Mouse (Mus musculus): ENCODE measurements around the gene Ahnak2. TPM values are rescaled to one million over a fixed set of nuclear protein-coding genes. Genes with fewer than 3 reads are reported as not detected.

The Ahnak2 gene
- polyA plus RNA-seq, 1 experiment, result 4.0 TPM

DNA sequence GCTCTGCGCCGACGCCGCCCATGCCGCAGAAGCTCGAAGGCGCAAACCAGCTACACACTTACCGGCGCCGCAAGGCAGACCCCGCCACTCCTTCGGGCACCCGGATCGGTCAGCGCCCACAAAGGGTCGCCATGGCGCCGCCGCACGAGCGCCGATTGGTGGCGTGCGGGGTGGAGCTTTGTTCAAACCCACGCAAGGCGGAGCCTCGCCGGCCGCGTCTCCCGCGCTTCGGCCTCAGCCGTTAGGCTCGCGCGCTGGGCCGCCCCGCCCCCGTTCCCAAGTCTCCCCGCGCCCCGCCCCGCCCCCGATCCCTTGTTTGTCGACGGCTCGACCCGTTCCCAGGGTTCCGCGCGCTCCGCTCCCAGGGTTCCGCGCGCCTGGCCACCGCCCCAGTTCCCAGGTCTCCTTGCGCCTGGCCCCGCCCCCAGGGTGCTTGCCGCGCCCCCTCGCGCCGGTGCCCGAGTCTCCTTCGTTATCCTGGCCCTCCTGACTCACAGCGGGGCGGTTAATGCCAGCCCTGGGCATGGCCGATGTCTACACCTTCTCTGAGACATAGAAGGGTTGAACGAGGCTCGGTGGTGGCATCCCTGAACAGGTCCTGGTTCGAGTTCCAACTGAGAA lies 26.9 kb upstream of the Ahnak2 start, which contains the start of gene Cdca4:
TSS of gene Cdca4 (minus strand) at position 180 of the 621 bp plus-strand sequence.
- under 1% methylated on average over 71 of the region's 72 CpGs for WGBS
- TF ChIP-seq CTCF (IDR thresholded peaks at IDR 0.05; ENCODE audit: borderline replicate concordance, control insufficient read depth, extremely low read depth, insufficient read depth, low read length, poor library complexity) (peak; percentile 36; the same call in 1 of the 2 replicates), POLR2A (IDR thresholded peaks at IDR 0.05; ENCODE audit: control insufficient read depth, extremely low read depth, insufficient read depth, low read length, poor library complexity) (peak; percentile 88)
- Histone ChIP-seq H3K4me1 (replicated peaks; ENCODE audit: control insufficient read depth, insufficient read depth, low read length) (peaks cover 21% of the 10 kb centered on the region), H3K27ac (ENCODE audit: control insufficient read depth, insufficient read depth, low read length) (peak within 1 kb of the TSS; percentile 55), H3K36me3 (ENCODE audit: control insufficient read depth, insufficient read depth, low read length) (peaks cover 5% of the 10 kb centered on the region; the same call in 1 of the 2 replicates), H3K4me3 (ENCODE audit: control insufficient read depth, insufficient read depth, low read length) (peak within 1 kb of the TSS; percentile 65), H3K27me3 (ENCODE audit: control insufficient read depth, insufficient read depth, low read length) (no peaks in the 10 kb centered on the region)
- DNase-seq, result peak; percentile 98

DNA sequence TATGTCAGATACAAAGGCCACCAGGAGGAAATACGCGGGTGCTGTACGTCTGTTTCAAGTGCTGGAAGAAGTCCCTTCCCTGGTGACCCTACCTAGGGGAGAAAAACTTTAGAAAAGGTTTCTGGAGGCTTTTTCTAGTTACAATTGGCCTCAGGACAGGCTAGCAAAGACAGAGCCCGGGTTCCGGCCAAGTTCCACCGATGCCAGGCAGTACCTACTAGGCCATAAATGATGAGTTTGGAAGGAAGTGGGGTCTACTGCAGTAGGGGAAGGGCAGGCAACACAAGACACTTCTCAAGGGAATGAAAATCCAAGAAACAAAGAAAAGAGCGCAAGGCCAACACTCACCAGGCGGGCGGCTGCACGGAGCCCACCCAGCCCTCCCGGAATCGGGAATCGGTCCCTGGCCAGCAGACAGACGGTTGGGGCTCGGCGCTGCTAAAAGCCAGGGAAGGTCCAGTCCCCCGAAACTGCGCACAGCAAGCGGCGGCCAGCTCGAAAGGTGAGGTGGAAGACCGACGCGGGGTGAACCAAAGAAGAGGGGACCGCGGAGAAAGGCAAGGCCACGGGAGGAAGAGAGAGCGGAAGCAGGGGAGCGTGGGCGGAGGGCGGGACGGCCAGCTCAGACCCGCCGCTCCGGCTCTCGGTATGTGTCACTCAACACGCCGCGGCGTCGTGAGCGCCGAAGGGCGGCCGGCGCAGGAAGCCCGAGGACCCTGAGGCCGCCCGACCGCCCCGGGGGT lies 26.2 kb upstream of the Ahnak2 start:
- TF ChIP-seq POLR2A (IDR thresholded peaks at IDR 0.05; ENCODE audit: control insufficient read depth, extremely low read depth, insufficient read depth, low read length, poor library complexity), result no peak
- TF ChIP-seq CTCF (IDR thresholded peaks at IDR 0.05; ENCODE audit: borderline replicate concordance, control insufficient read depth, extremely low read depth, insufficient read depth, low read length, poor library complexity), result no peak
- peak overlapping the region; percentile 64 for H3K4me3 ChIP-seq (ENCODE audit: control insufficient read depth, insufficient read depth, low read length)
- 1% methylated on average over 51 of the region's 51 CpGs for WGBS
- H3K27me3 ChIP-seq (ENCODE audit: control insufficient read depth, insufficient read depth, low read length), result no peaks in the 10 kb centered on the region
- peak overlapping the region; percentile 55 for H3K27ac ChIP-seq (ENCODE audit: control insufficient read depth, insufficient read depth, low read length)
- H3K4me1 ChIP-seq (replicated peaks; ENCODE audit: control insufficient read depth, insufficient read depth, low read length), result peaks cover 28% of the 10 kb centered on the region
- DNase-seq, result peak; percentile 74
- H3K36me3 ChIP-seq (ENCODE audit: control insufficient read depth, insufficient read depth, low read length), result peaks cover 5% of the 10 kb centered on the region; the same call in 1 of the 2 replicates

DNA sequence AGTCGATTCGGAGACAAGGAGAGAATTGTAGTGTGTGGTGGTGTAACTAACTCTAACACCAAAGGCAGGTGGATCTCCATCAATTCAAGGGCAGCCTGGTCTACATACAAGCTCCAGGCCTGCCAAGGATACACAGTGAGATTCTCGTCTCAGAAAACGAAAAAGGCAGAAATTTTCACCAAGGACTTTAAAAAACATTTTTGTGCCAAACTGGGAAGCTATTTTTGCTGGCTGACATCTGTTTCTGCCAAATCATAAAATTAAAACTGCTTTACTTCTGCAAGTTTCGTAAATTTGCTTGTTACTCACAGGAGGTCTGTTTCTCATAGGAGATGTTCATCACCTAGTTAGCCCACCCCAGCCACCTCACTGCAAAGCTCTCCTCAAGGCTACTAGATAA lies 23.4 kb upstream of the Ahnak2 start:
- no peak overlapping the region for H3K27ac ChIP-seq (ENCODE audit: control insufficient read depth, insufficient read depth, low read length)
- no peaks in the 10 kb centered on the region for H3K27me3 ChIP-seq (ENCODE audit: control insufficient read depth, insufficient read depth, low read length)
- TF ChIP-seq POLR2A (IDR thresholded peaks at IDR 0.05; ENCODE audit: control insufficient read depth, extremely low read depth, insufficient read depth, low read length, poor library complexity), result no peak
- no peak for TF ChIP-seq CTCF (IDR thresholded peaks at IDR 0.05; ENCODE audit: borderline replicate concordance, control insufficient read depth, extremely low read depth, insufficient read depth, low read length, poor library complexity)
- H3K4me3 ChIP-seq (ENCODE audit: control insufficient read depth, insufficient read depth, low read length), result no peak overlapping the region
- peaks cover 45% of the 10 kb centered on the region for H3K4me1 ChIP-seq (replicated peaks; ENCODE audit: control insufficient read depth, insufficient read depth, low read length)
- peaks cover 16% of the 10 kb centered on the region for H3K36me3 ChIP-seq (ENCODE audit: control insufficient read depth, insufficient read depth, low read length)
- no peak for DNase-seq
- WGBS, result 75% methylated on average over 5 of the region's 5 CpGs

DNA sequence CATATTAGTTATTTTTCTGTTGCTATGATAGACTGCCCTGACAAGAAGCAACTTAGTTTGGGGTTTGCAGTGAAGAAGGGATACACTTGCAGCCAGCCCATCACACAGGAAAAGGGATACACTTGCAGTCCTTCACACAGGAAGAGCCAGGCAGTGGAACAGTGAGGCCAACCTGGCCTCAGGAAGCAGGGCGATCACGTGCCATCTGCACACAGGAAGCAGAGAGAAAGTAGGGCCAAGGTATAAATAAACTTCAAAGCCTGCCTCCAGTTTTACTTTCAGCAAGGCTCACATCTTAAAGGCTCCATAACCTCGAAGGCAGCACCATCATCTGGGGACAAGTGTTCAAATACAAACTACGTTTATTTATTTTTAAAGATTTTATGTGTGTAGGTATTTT lies 20.8 kb upstream of the Ahnak2 start:
- no peak for TF ChIP-seq POLR2A (IDR thresholded peaks at IDR 0.05; ENCODE audit: control insufficient read depth, extremely low read depth, insufficient read depth, low read length, poor library complexity)
- no peak for TF ChIP-seq CTCF (IDR thresholded peaks at IDR 0.05; ENCODE audit: borderline replicate concordance, control insufficient read depth, extremely low read depth, insufficient read depth, low read length, poor library complexity)
- no peaks in the 10 kb centered on the region for H3K27me3 ChIP-seq (ENCODE audit: control insufficient read depth, insufficient read depth, low read length)
- 2% methylated on average over 4 of the region's 4 CpGs for WGBS
- peak overlapping the region; percentile 89 for H3K27ac ChIP-seq (ENCODE audit: control insufficient read depth, insufficient read depth, low read length)
- peaks cover 42% of the 10 kb centered on the region for H3K4me1 ChIP-seq (replicated peaks; ENCODE audit: control insufficient read depth, insufficient read depth, low read length)
- DNase-seq, result peak; percentile 64
- peaks cover 42% of the 10 kb centered on the region for H3K36me3 ChIP-seq (ENCODE audit: control insufficient read depth, insufficient read depth, low read length)
- no peak overlapping the region for H3K4me3 ChIP-seq (ENCODE audit: control insufficient read depth, insufficient read depth, low read length)

DNA sequence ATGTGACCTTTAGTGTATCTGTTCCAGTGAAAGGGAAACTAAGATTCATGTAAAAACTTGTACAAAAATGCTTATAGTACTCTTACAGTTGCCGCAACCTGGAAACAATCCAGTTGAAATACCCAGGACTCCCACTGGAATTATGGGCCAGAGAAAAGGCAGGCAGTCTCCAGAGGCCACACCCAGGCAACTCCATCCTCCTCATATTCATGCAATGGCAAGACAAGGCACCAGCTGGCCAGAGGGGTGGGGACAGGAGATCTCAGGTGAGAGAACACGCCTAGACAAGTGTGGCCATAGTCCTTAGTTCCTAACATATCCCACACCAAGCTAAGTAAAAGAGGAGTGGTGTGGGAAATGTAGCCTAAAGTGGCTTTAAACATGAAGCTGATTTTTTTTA lies 20.2 kb upstream of the Ahnak2 start:
- H3K27ac ChIP-seq (ENCODE audit: control insufficient read depth, insufficient read depth, low read length), result peak overlapping the region; percentile 82

DNA sequence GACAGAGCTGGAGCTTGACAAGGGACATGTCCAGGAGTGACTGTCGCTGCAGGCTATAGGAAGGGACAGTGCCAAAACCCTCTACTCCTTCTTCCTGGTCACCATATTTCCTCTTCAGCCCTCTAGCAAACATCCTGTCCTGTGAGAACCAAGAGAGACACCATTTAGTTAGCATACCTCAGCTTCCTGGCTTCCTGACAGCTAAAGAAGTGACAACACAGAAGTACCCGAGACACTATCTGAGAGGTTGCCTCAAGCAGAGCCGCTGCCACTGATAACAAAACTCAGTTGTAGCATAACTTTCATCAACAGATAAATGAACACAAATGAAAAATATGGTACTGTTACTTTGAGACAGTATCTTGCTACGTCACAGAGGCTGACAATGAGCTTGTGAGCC lies 19.5 kb upstream of the Ahnak2 start:
- Histone ChIP-seq H3K27me3 (ENCODE audit: control insufficient read depth, insufficient read depth, low read length) (no peaks in the 10 kb centered on the region), H3K36me3 (ENCODE audit: control insufficient read depth, insufficient read depth, low read length) (peaks cover 38% of the 10 kb centered on the region), H3K4me3 (ENCODE audit: control insufficient read depth, insufficient read depth, low read length) (no peak overlapping the region), H3K27ac (ENCODE audit: control insufficient read depth, insufficient read depth, low read length) (peak overlapping the region; percentile 73), H3K4me1 (replicated peaks; ENCODE audit: control insufficient read depth, insufficient read depth, low read length) (peaks cover 37% of the 10 kb centered on the region)
- no peak for TF ChIP-seq POLR2A (IDR thresholded peaks at IDR 0.05; ENCODE audit: control insufficient read depth, extremely low read depth, insufficient read depth, low read length, poor library complexity)
- TF ChIP-seq CTCF (IDR thresholded peaks at IDR 0.05; ENCODE audit: borderline replicate concordance, control insufficient read depth, extremely low read depth, insufficient read depth, low read length, poor library complexity), result no peak
- DNase-seq, result no peak
- WGBS, result 80% methylated on average over 4 of the region's 4 CpGs

More for the DNA sequence above, 20.2 kb upstream of the Ahnak2 start:
- no peak for DNase-seq
- TF ChIP-seq CTCF (IDR thresholded peaks at IDR 0.05; ENCODE audit: borderline replicate concordance, control insufficient read depth, extremely low read depth, insufficient read depth, low read length, poor library complexity) (no peak), POLR2A (IDR thresholded peaks at IDR 0.05; ENCODE audit: control insufficient read depth, extremely low read depth, insufficient read depth, low read length, poor library complexity) (no peak)
- 83% methylated on average over 2 of the region's 2 CpGs for WGBS
- Histone ChIP-seq H3K4me3 (ENCODE audit: control insufficient read depth, insufficient read depth, low read length) (no peak overlapping the region), H3K27me3 (ENCODE audit: control insufficient read depth, insufficient read depth, low read length) (no peaks in the 10 kb centered on the region), H3K4me1 (replicated peaks; ENCODE audit: control insufficient read depth, insufficient read depth, low read length) (peaks cover 37% of the 10 kb centered on the region), H3K36me3 (ENCODE audit: control insufficient read depth, insufficient read depth, low read length) (peaks cover 43% of the 10 kb centered on the region)

Measured in thymus, adult 2 months (tissue).